Mouse (Mus musculus): ENCODE measurements around the gene Gls2.

The Gls2 gene

GRCm38 (mm10) chr10:128231697-128232419, 37.6 kb downstream of the Gls2 start, which contains the start of gene Timeless:
Gene Timeless (plus strand): TSS chr10:128232065.
- peak; percentile 85 for DNase-seq (ENCODE audit: low spot score)

- DNase-seq (ENCODE audit: low spot score), result peak; percentile 57
These were observed 38.2 kb downstream of the Gls2 start for GRCm38 (mm10) chr10:128232420-128232985.

GRCm38 (mm10) chr10:128236321-128236720, 42.1 kb downstream of the Gls2 start:
- DNase-seq (ENCODE audit: low spot score), result no peak

GRCm38 (mm10) chr10:128237807-128238480, 43.7 kb downstream of the Gls2 start:
- DNase-seq (ENCODE audit: low spot score), result no peak

- DNase-seq (ENCODE audit: low spot score), result no peak
These were observed 44.9 kb downstream of the Gls2 start for GRCm38 (mm10) chr10:128239140-128239539.

GRCm38 (mm10) chr10:128240131-128240530, 45.9 kb downstream of the Gls2 start:
- DNase-seq (ENCODE audit: low spot score), result no peak

GRCm38 (mm10) chr10:128243252-128243651, 49.0 kb downstream of the Gls2 start:
- DNase-seq (ENCODE audit: low spot score), result no peak

GRCm38 (mm10) chr10:128244121-128244520, 49.9 kb downstream of the Gls2 start:
- DNase-seq (ENCODE audit: low spot score), result no peak

- no peak for DNase-seq (ENCODE audit: low spot score)
These were observed 52.9 kb downstream of the Gls2 start for GRCm38 (mm10) chr10:128247020-128247732.

- DNase-seq (ENCODE audit: low spot score), result no peak
These were observed 56.3 kb downstream of the Gls2 start for GRCm38 (mm10) chr10:128250565-128250964.

- no peak for DNase-seq (ENCODE audit: low spot score)
These were observed 59.5 kb downstream of the Gls2 start, which contains the start of gene Apon for GRCm38 (mm10) chr10:128253677-128254255. Gene Apon (plus strand): TSS chr10:128254096.

GRCm38 (mm10) chr10:128255925-128256324, 61.7 kb downstream of the Gls2 start:
- no peak for DNase-seq (ENCODE audit: low spot score)

- no peak for DNase-seq (ENCODE audit: low spot score)
These were observed 62.1 kb downstream of the Gls2 start for GRCm38 (mm10) chr10:128256328-128256727.

- no peak for DNase-seq (ENCODE audit: low spot score)
These were observed 64.7 kb downstream of the Gls2 start for GRCm38 (mm10) chr10:128258953-128259352.

Data from testis, postnatal 14 days (tissue).